In genomic region chr9:64340351-64341253, GRCm38 (mm10) we compare ENCODE assay signal across 8 mouse cellular contexts. TPM values are rescaled to one million over a fixed set of nuclear protein-coding genes. Genes with fewer than 3 reads are reported as not detected.
DNase-seq lines count a peak whose midpoint lies in the region; ATAC-seq and TF ChIP-seq lines count a peak whose summit lies in the region.

No protein-coding gene starts in this region.

- H3K4me3 ChIP-seq in bone marrow macrophage, adult 2 months (ENCODE audit: insufficient read depth, low read length) = peak overlapping the region; percentile 91
- H3K4me3 ChIP-seq in embryonic facial prominence, embryonic 15.5 days (replicated peaks) = peak overlapping the region; percentile 71
- peak overlapping the region; percentile 84 for H3K4me3 ChIP-seq in heart, embryonic 10.5 days
- peak overlapping the region; percentile 51 for H3K4me3 ChIP-seq in kidney, embryonic 14.5 days (ENCODE audit: low read length)
- peak overlapping the region; percentile 50 for H3K4me3 ChIP-seq in limb, embryonic 14.5 days (replicated peaks; ENCODE audit: low read length)
- peak overlapping the region; percentile 65 for H3K4me3 ChIP-seq in midbrain, embryonic 16.5 days (ENCODE audit: low read depth, low read length)
- peak overlapping the region; percentile 80 for H3K4me3 ChIP-seq in spleen, adult 2 months (ENCODE audit: extremely low read depth, insufficient read depth, insufficient read length)

- TF ChIP-seq POLR2A in bone marrow macrophage, adult 2 months (IDR thresholded peaks at IDR 0.05; ENCODE audit: borderline replicate concordance, low read depth, low read length) = no peak; the same call in 1 of the 2 replicates
- TF ChIP-seq POLR2A in limb, embryonic 14.5 days (IDR thresholded peaks at IDR 0.05; ENCODE audit: borderline replicate concordance, extremely low read depth, insufficient read depth, insufficient read length) = peak; percentile 41; the same call in 1 of the 2 replicates
- TF ChIP-seq POLR2A in spleen, adult 2 months (IDR thresholded peaks at IDR 0.05; ENCODE audit: low read depth, low read length) = no peak; the same call in 1 of the 2 replicates

- H3K9me3 ChIP-seq in embryonic facial prominence, embryonic 15.5 days (replicated peaks) = no peaks in the 10 kb centered on the region
- H3K9me3 ChIP-seq in heart, embryonic 10.5 days = no peaks in the 10 kb centered on the region
- H3K9me3 ChIP-seq in kidney, embryonic 14.5 days (ENCODE audit: control insufficient read depth, low read length) = no peaks in the 10 kb centered on the region
- H3K9me3 ChIP-seq in limb, embryonic 14.5 days (ENCODE audit: control insufficient read depth, low read length) = no peaks in the 10 kb centered on the region
- no peaks in the 10 kb centered on the region for H3K9me3 ChIP-seq in midbrain, embryonic 16.5 days (replicated peaks; ENCODE audit: control insufficient read depth, low read length, poor library complexity, severe bottlenecking)

- peak overlapping the region; percentile 98 for H3K9ac ChIP-seq in embryonic facial prominence, embryonic 15.5 days
- H3K9ac ChIP-seq in kidney, embryonic 14.5 days (ENCODE audit: low read depth, low read length) = peak overlapping the region; percentile 98
- peak overlapping the region; percentile 99 for H3K9ac ChIP-seq in limb, embryonic 14.5 days (ENCODE audit: low read depth, low read length, severe bottlenecking)
- peak overlapping the region; percentile 100 for H3K9ac ChIP-seq in midbrain, embryonic 16.5 days (ENCODE audit: low read depth, low read length)

- under 1% methylated on average over 85 of the region's 85 CpGs for WGBS in embryonic facial prominence, embryonic 15.5 days
- under 1% methylated on average over 84 of the region's 85 CpGs for WGBS in heart, embryonic 10.5 days
- under 1% methylated on average over 83 of the region's 85 CpGs for WGBS in kidney, embryonic 14.5 days
- 1% methylated on average over 69 of the region's 85 CpGs for WGBS in limb, embryonic 14.5 days
- under 1% methylated on average over 77 of the region's 85 CpGs for WGBS in midbrain, embryonic 16.5 days
- WGBS in spleen, adult 2 months = under 1% methylated on average over 85 of the region's 85 CpGs

- H3K4me1 ChIP-seq in bone marrow macrophage, adult 2 months (ENCODE audit: control insufficient read depth, insufficient read depth, low read length) = peaks cover 5% of the 10 kb centered on the region
- H3K4me1 ChIP-seq in embryonic facial prominence, embryonic 15.5 days = peaks cover 16% of the 10 kb centered on the region
- peaks cover 22% of the 10 kb centered on the region for H3K4me1 ChIP-seq in heart, embryonic 10.5 days
- peaks cover 3% of the 10 kb centered on the region; the same call in 1 of the 2 replicates for H3K4me1 ChIP-seq in kidney, embryonic 14.5 days (ENCODE audit: control insufficient read depth, insufficient read depth, low read length)
- H3K4me1 ChIP-seq in limb, embryonic 14.5 days (ENCODE audit: control insufficient read depth, insufficient read depth, low read length) = peaks cover 16% of the 10 kb centered on the region; the same call in 1 of the 2 replicates
- peaks cover 17% of the 10 kb centered on the region for H3K4me1 ChIP-seq in midbrain, embryonic 16.5 days (ENCODE audit: control insufficient read depth, insufficient read depth, low read length)
- H3K4me1 ChIP-seq in spleen, adult 2 months (ENCODE audit: control insufficient read depth, insufficient read depth, insufficient read length) = 0 out of 2 replicates have a peak, but pooled peaks cover 2% of the 10 kb centered on the region

- no peak for TF ChIP-seq CTCF in bone marrow macrophage, adult 2 months (IDR thresholded peaks at IDR 0.05; ENCODE audit: low read depth, low read length)
- TF ChIP-seq CTCF in spleen, adult 2 months (IDR thresholded peaks at IDR 0.05; ENCODE audit: extremely low read depth, insufficient read depth, insufficient read length, insufficient replicate concordance) = no peak

- peak overlapping the region; percentile 62 for H3K4me2 ChIP-seq in embryonic facial prominence, embryonic 15.5 days (replicated peaks)
- H3K4me2 ChIP-seq in kidney, embryonic 14.5 days (replicated peaks; ENCODE audit: low read depth, low read length) = peak overlapping the region; percentile 62
- H3K4me2 ChIP-seq in limb, embryonic 14.5 days (replicated peaks; ENCODE audit: low read depth, low read length, severe bottlenecking) = peak overlapping the region; percentile 75
- peak overlapping the region; percentile 82 for H3K4me2 ChIP-seq in midbrain, embryonic 16.5 days (ENCODE audit: low read length)

- H3K27ac ChIP-seq in bone marrow macrophage, adult 2 months (ENCODE audit: insufficient read depth, low read depth, low read length) = peak overlapping the region; percentile 92
- H3K27ac ChIP-seq in embryonic facial prominence, embryonic 15.5 days (replicated peaks) = peak overlapping the region; percentile 100
- peak overlapping the region; percentile 100 for H3K27ac ChIP-seq in heart, embryonic 10.5 days
- peak overlapping the region; percentile 100 for H3K27ac ChIP-seq in kidney, embryonic 14.5 days (ENCODE audit: low read depth, low read length)
- peak overlapping the region; percentile 98 for H3K27ac ChIP-seq in limb, embryonic 14.5 days (replicated peaks; ENCODE audit: low read depth, low read length)
- peak overlapping the region; percentile 99 for H3K27ac ChIP-seq in midbrain, embryonic 16.5 days (ENCODE audit: low read length)
- peak overlapping the region; percentile 92 for H3K27ac ChIP-seq in spleen, adult 2 months (ENCODE audit: insufficient read depth, low read length)

- peaks cover 10% of the 10 kb centered on the region for H3K36me3 ChIP-seq in embryonic facial prominence, embryonic 15.5 days
- H3K36me3 ChIP-seq in heart, embryonic 10.5 days = peaks cover 22% of the 10 kb centered on the region
- peaks cover 11% of the 10 kb centered on the region; the same call in 1 of the 2 replicates for H3K36me3 ChIP-seq in kidney, embryonic 14.5 days (ENCODE audit: control insufficient read depth, insufficient read depth, low read length)
- H3K36me3 ChIP-seq in limb, embryonic 14.5 days (ENCODE audit: control insufficient read depth, insufficient read depth, low read length) = peaks cover 5% of the 10 kb centered on the region; the same call in 1 of the 2 replicates
- H3K36me3 ChIP-seq in midbrain, embryonic 16.5 days (ENCODE audit: control insufficient read depth, insufficient read depth, low read length) = peaks cover 2% of the 10 kb centered on the region; the same call in 1 of the 2 replicates
- peaks cover 3% of the 10 kb centered on the region; the same call in 1 of the 2 replicates for H3K36me3 ChIP-seq in spleen, adult 2 months (ENCODE audit: control insufficient read depth, insufficient read depth, low read length)

- ATAC-seq in embryonic facial prominence, embryonic 15.5 days (ENCODE audit: insufficient number of reproducible peaks, low FRiP score, low TSS enrichment, low read depth) = peak; percentile 89
- peak; percentile 93 for ATAC-seq in kidney, embryonic 14.5 days (ENCODE audit: low FRiP score, low TSS enrichment)
- peak; percentile 79 for ATAC-seq in limb, embryonic 14.5 days (ENCODE audit: low FRiP score, low read depth)
- ATAC-seq in midbrain, embryonic 16.5 days = peak; percentile 93

- no peaks in the 10 kb centered on the region for H3K27me3 ChIP-seq in embryonic facial prominence, embryonic 15.5 days
- no peaks in the 10 kb centered on the region for H3K27me3 ChIP-seq in heart, embryonic 10.5 days (ENCODE audit: insufficient read depth, poor library complexity, severe bottlenecking)
- no peaks in the 10 kb centered on the region for H3K27me3 ChIP-seq in kidney, embryonic 14.5 days (ENCODE audit: control insufficient read depth, insufficient read depth, low read length)
- no peaks in the 10 kb centered on the region for H3K27me3 ChIP-seq in limb, embryonic 14.5 days (ENCODE audit: control insufficient read depth, insufficient read depth, low read length)
- H3K27me3 ChIP-seq in midbrain, embryonic 16.5 days (ENCODE audit: control insufficient read depth, insufficient read depth, low read depth, low read length) = no peaks in the 10 kb centered on the region
- no peaks in the 10 kb centered on the region for H3K27me3 ChIP-seq in spleen, adult 2 months (ENCODE audit: control insufficient read depth, insufficient read depth, low read length)

- peak; percentile 77 to 79 for DNase-seq in B cell, adult 2 months
- DNase-seq in heart, embryonic 10.5 days (ENCODE audit: low spot score) = peak; percentile 92
- peak; percentile 70 for DNase-seq in limb, embryonic 14.5 days (ENCODE audit: low spot score)
- DNase-seq in spleen, adult 2 months (ENCODE audit: low read depth in 1 of 2, low spot score in 2 of 2) = peak; percentile 33 to 63

RNA-seq across cellular contexts. Expression of gene Dis3l, which starts 0.5 kb away (rescaled TPM):
- 13.2 and 14.7 TPM in 2 replicates for polyA plus RNA-seq in bone marrow macrophage, adult 2 months (2012; ENCODE audit: insufficient read depth, insufficient read length, missing spikeins)
- 18.7 and 19.7 TPM in 2 replicates for polyA plus RNA-seq in embryonic facial prominence, embryonic 15.5 days (2015; fragmentation: Nextera tagmentation; extraction: Ambion mirVana)
- polyA plus RNA-seq in heart, embryonic 10.5 days (2016; fragmentation: Nextera tagmentation; extraction: Ambion mirVana) = 20.0 and 23.2 TPM in 2 replicates
- polyA plus RNA-seq in kidney, embryonic 14.5 days (2014; fragmentation: Nextera tagmentation; extraction: Ambion mirVana) = 11.9 and 24.6 TPM in 2 replicates
- polyA plus RNA-seq in limb, embryonic 14.5 days (2012; rRNA removed) = 15.8 and 19.1 TPM in 2 replicates
- 19.9 and 20.9 TPM in 2 replicates for polyA plus RNA-seq in limb, embryonic 14.5 days (2014; fragmentation: Nextera tagmentation; extraction: Ambion mirVana)
- 23.7 and 24.3 TPM in 2 replicates for polyA plus RNA-seq in midbrain, embryonic 16.5 days (2015; fragmentation: Nextera tagmentation; extraction: Ambion mirVana)
- 4.5 and 5.1 TPM in 2 replicates for polyA plus RNA-seq in spleen, adult 2 months (2012; rRNA removed)

RNA-seq across cellular contexts. Expression of gene Megf11, which starts 44.8 kb away (rescaled TPM):
- not detected in 2 replicates for polyA plus RNA-seq in bone marrow macrophage, adult 2 months (2012; ENCODE audit: insufficient read depth, insufficient read length, missing spikeins)
- polyA plus RNA-seq in embryonic facial prominence, embryonic 15.5 days (2015; fragmentation: Nextera tagmentation; extraction: Ambion mirVana) = 1.0 and 1.9 TPM in 2 replicates
- polyA plus RNA-seq in heart, embryonic 10.5 days (2016; fragmentation: Nextera tagmentation; extraction: Ambion mirVana) = 0.31 and 0.40 TPM in 2 replicates
- polyA plus RNA-seq in kidney, embryonic 14.5 days (2014; fragmentation: Nextera tagmentation; extraction: Ambion mirVana) = 3.3 and 3.7 TPM in 2 replicates
- polyA plus RNA-seq in limb, embryonic 14.5 days (2012; rRNA removed) = 0.80 and 0.91 TPM in 2 replicates
- 1.0 and 1.1 TPM in 2 replicates for polyA plus RNA-seq in limb, embryonic 14.5 days (2014; fragmentation: Nextera tagmentation; extraction: Ambion mirVana)
- 20.5 and 21.3 TPM in 2 replicates for polyA plus RNA-seq in midbrain, embryonic 16.5 days (2015; fragmentation: Nextera tagmentation; extraction: Ambion mirVana)
- 1.0 and 1.8 TPM in 2 replicates for polyA plus RNA-seq in spleen, adult 2 months (2012; rRNA removed)

RNA-seq across cellular contexts. Expression of gene Tipin, which starts 59.2 kb away (rescaled TPM):
- 26.8 and 29.6 TPM in 2 replicates for polyA plus RNA-seq in bone marrow macrophage, adult 2 months (2012; ENCODE audit: insufficient read depth, insufficient read length, missing spikeins)
- 171 and 185 TPM in 2 replicates for polyA plus RNA-seq in embryonic facial prominence, embryonic 15.5 days (2015; fragmentation: Nextera tagmentation; extraction: Ambion mirVana)
- polyA plus RNA-seq in heart, embryonic 10.5 days (2016; fragmentation: Nextera tagmentation; extraction: Ambion mirVana) = 170 and 220 TPM in 2 replicates
- 279 and 325 TPM in 2 replicates for polyA plus RNA-seq in kidney, embryonic 14.5 days (2014; fragmentation: Nextera tagmentation; extraction: Ambion mirVana)
- polyA plus RNA-seq in limb, embryonic 14.5 days (2012; rRNA removed) = 92.7 and 124 TPM in 2 replicates
- 199 TPM in 2 replicates for polyA plus RNA-seq in limb, embryonic 14.5 days (2014; fragmentation: Nextera tagmentation; extraction: Ambion mirVana)
- polyA plus RNA-seq in midbrain, embryonic 16.5 days (2015; fragmentation: Nextera tagmentation; extraction: Ambion mirVana) = 56.3 and 66.2 TPM in 2 replicates
- polyA plus RNA-seq in spleen, adult 2 months (2012; rRNA removed) = 2.4 and 3.3 TPM in 2 replicates

Comparison
In these comparisons a context has a peak if more than half of its experiments do, and no peak if none do; other contexts are left out.
1. Peak in every context shown above with its lines: DNase-seq, ATAC-seq, H3K4me3 ChIP-seq and H3K27ac ChIP-seq.